Mouse (Mus musculus): Measurements from ENCODE around the gene Fnbp1. TPM values are rescaled to one million over a fixed set of nuclear protein-coding genes. Genes with fewer than 3 reads are reported as not detected.

The Fnbp1 gene
- polyA plus RNA-seq, 1 experiment: 38.1 TPM

GRCm38 (mm10) chr2:31122806-31123205, 19.0 kb downstream of the Fnbp1 start:
- H3K4me1 ChIP-seq (ENCODE audit: control insufficient read depth, insufficient read depth, insufficient read length, low read length): peaks cover 10% of the 10 kb centered on the region
- H3K4me3 ChIP-seq (ENCODE audit: insufficient read depth, low read depth, low read length): no peak overlapping the region
- H3K27ac ChIP-seq (replicated peaks; ENCODE audit: low read depth, low read length): no peak overlapping the region

GRCm38 (mm10) chr2:31121131-31121693, 20.6 kb downstream of the Fnbp1 start:
- H3K4me3 ChIP-seq (ENCODE audit: insufficient read depth, low read depth, low read length): no peak overlapping the region
- peaks cover 9% of the 10 kb centered on the region for H3K4me1 ChIP-seq (ENCODE audit: control insufficient read depth, insufficient read depth, insufficient read length, low read length)
- no peak overlapping the region for H3K27ac ChIP-seq (replicated peaks; ENCODE audit: low read depth, low read length)

- H3K4me3 ChIP-seq (ENCODE audit: insufficient read depth, low read depth, low read length): no peak overlapping the region
- no peak overlapping the region for H3K27ac ChIP-seq (replicated peaks; ENCODE audit: low read depth, low read length)
- peaks cover 20% of the 10 kb centered on the region for H3K4me1 ChIP-seq (ENCODE audit: control insufficient read depth, insufficient read depth, insufficient read length, low read length)
Observed at GRCm38 (mm10) chr2:31119795-31120194, 22.0 kb downstream of the Fnbp1 start.

- Histone ChIP-seq H3K4me1 (ENCODE audit: control insufficient read depth, insufficient read depth, insufficient read length, low read length) (peaks cover 16% of the 10 kb centered on the region), H3K4me3 (ENCODE audit: insufficient read depth, low read depth, low read length) (no peak overlapping the region), H3K27ac (replicated peaks; ENCODE audit: low read depth, low read length) (peak overlapping the region; percentile 4; the same call in 1 of the 2 replicates)
Observed at GRCm38 (mm10) chr2:31118639-31119380, 23.0 kb downstream of the Fnbp1 start.

- no peak overlapping the region for H3K4me3 ChIP-seq (ENCODE audit: insufficient read depth, low read depth, low read length)
- H3K27ac ChIP-seq (replicated peaks; ENCODE audit: low read depth, low read length): no peak overlapping the region
- H3K4me1 ChIP-seq (ENCODE audit: control insufficient read depth, insufficient read depth, insufficient read length, low read length): peaks cover 16% of the 10 kb centered on the region
Observed at GRCm38 (mm10) chr2:31118211-31118610, 23.6 kb downstream of the Fnbp1 start.

- Histone ChIP-seq H3K4me1 (ENCODE audit: control insufficient read depth, insufficient read depth, insufficient read length, low read length) (peaks cover 16% of the 10 kb centered on the region), H3K27ac (replicated peaks; ENCODE audit: low read depth, low read length) (no peak overlapping the region), H3K4me3 (ENCODE audit: insufficient read depth, low read depth, low read length) (no peak overlapping the region)
Observed at GRCm38 (mm10) chr2:31115943-31116731, 25.7 kb downstream of the Fnbp1 start.

- H3K4me3 ChIP-seq (ENCODE audit: insufficient read depth, low read depth, low read length): no peak overlapping the region
- H3K27ac ChIP-seq (replicated peaks; ENCODE audit: low read depth, low read length): no peak overlapping the region
- H3K4me1 ChIP-seq (ENCODE audit: control insufficient read depth, insufficient read depth, insufficient read length, low read length): peaks cover 16% of the 10 kb centered on the region
Observed at GRCm38 (mm10) chr2:31115091-31115942, 26.5 kb downstream of the Fnbp1 start.

- Histone ChIP-seq H3K27ac (replicated peaks; ENCODE audit: low read depth, low read length) (no peak overlapping the region), H3K4me1 (ENCODE audit: control insufficient read depth, insufficient read depth, insufficient read length, low read length) (peaks cover 16% of the 10 kb centered on the region), H3K4me3 (ENCODE audit: insufficient read depth, low read depth, low read length) (no peak overlapping the region)
Observed at GRCm38 (mm10) chr2:31114205-31114604, 27.6 kb downstream of the Fnbp1 start.

- H3K4me1 ChIP-seq (ENCODE audit: control insufficient read depth, insufficient read depth, insufficient read length, low read length): peaks cover 17% of the 10 kb centered on the region
- H3K27ac ChIP-seq (replicated peaks; ENCODE audit: low read depth, low read length): no peak overlapping the region
Observed at GRCm38 (mm10) chr2:31111685-31112084, 30.1 kb downstream of the Fnbp1 start.

GRCm38 (mm10) chr2:31109960-31110548, 31.8 kb downstream of the Fnbp1 start:
- peaks cover 5% of the 10 kb centered on the region; the same call in 1 of the 2 replicates for H3K4me1 ChIP-seq (ENCODE audit: control insufficient read depth, insufficient read depth, insufficient read length, low read length)
- no peak overlapping the region for H3K27ac ChIP-seq (replicated peaks; ENCODE audit: low read depth, low read length)
- H3K4me3 ChIP-seq (ENCODE audit: insufficient read depth, low read depth, low read length): no peak overlapping the region

More at GRCm38 (mm10) chr2:31111685-31112084, 30.1 kb downstream of the Fnbp1 start:
- H3K4me3 ChIP-seq (ENCODE audit: insufficient read depth, low read depth, low read length): no peak overlapping the region

GRCm38 (mm10) chr2:31108186-31108585, 33.6 kb downstream of the Fnbp1 start:
- H3K4me1 ChIP-seq (ENCODE audit: control insufficient read depth, insufficient read depth, insufficient read length, low read length): peaks cover 4% of the 10 kb centered on the region; the same call in 1 of the 2 replicates
- no peak overlapping the region for H3K4me3 ChIP-seq (ENCODE audit: insufficient read depth, low read depth, low read length)
- no peak overlapping the region for H3K27ac ChIP-seq (replicated peaks; ENCODE audit: low read depth, low read length)

GRCm38 (mm10) chr2:31106621-31107320, 35.0 kb downstream of the Fnbp1 start:
- no peak overlapping the region for H3K4me3 ChIP-seq (ENCODE audit: insufficient read depth, low read depth, low read length)
- H3K27ac ChIP-seq (replicated peaks; ENCODE audit: low read depth, low read length): no peak overlapping the region
- H3K4me1 ChIP-seq (ENCODE audit: control insufficient read depth, insufficient read depth, insufficient read length, low read length): peaks cover 4% of the 10 kb centered on the region; the same call in 1 of the 2 replicates

- H3K4me1 ChIP-seq (ENCODE audit: control insufficient read depth, insufficient read depth, insufficient read length, low read length): peaks cover 4% of the 10 kb centered on the region
- H3K4me3 ChIP-seq (ENCODE audit: insufficient read depth, low read depth, low read length): no peak overlapping the region
- H3K27ac ChIP-seq (replicated peaks; ENCODE audit: low read depth, low read length): no peak overlapping the region
Observed at GRCm38 (mm10) chr2:31106004-31106403, 35.8 kb downstream of the Fnbp1 start.

- Histone ChIP-seq H3K4me3 (ENCODE audit: insufficient read depth, low read depth, low read length) (no peak overlapping the region), H3K4me1 (ENCODE audit: control insufficient read depth, insufficient read depth, insufficient read length, low read length) (peaks cover 4% of the 10 kb centered on the region; the same call in 1 of the 2 replicates), H3K27ac (replicated peaks; ENCODE audit: low read depth, low read length) (no peak overlapping the region)
Observed at GRCm38 (mm10) chr2:31105279-31105678, 36.5 kb downstream of the Fnbp1 start.

Data from brown adipose tissue, adult 24 weeks (tissue).